Mouse (Mus musculus): ENCODE data around the gene Sort1. TPM values are rescaled to one million over a fixed set of nuclear protein-coding genes. Genes with fewer than 3 reads are reported as not detected.

Gene Sort1
- polyA plus RNA-seq (2014; fragmentation: Illumina TruSeq; extraction: RNeasy Lipid Tissue Mini Kit (QIAGEN cat#74804); ENCODE audit: low read depth, low replicate concordance) = 25.0 TPM

GRCm38 (mm10) chr3:108283781-108284601 is at the start of gene Sort1:
Gene Sort1, plus strand, starts transcription at chr3:108284082.

DNA sequence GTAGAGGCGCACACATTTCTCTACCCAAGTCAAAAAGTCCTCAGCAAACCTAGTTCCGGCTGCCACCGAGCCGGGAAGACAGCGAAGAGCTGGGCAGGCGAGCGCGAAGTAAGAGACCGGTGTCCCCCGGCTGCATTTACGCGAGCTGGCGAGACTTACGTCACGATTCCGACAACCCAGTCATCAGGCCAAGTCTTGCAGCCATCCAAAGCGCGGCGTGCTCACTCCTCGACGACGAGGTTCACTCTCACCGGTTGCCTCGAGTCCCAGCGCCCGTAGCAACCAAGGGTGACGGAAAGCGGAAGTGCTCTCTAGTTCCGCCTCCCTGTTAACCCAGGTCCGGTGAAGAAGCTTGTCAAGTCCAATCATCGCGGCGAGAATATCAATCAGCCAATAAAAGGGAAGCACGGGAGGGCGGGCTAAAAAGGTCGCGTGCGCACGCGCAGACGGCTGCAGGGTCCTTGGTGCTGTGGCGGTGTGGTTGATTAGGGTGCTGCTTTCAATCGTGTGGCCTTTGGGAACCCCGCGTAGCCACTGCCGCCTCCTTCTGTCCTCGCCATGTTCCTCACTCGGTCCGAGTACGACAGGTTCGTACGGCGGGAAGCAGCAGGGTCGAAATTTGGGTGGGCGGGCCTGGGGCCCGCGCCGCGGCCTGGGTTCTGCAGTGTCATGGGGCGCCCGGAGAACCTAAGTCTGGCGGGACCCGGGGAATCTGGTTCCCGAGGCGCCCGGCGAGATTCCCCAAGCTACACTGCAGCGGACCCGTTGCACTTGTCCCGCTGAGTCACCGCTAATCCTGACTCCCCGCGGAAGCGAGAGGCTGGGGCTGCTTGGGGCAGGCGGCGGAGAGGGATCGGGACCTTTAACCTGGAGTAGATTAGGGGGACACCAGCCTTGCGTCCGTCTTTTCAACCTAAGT is 26.9 kb upstream of the Sort1 start, which contains the start of gene Psma5:
Psma5 (plus strand) TSS at position 208 of the 919 bp plus-strand sequence.

GRCm38 (mm10) chr3:108364270-108364995 is 80.6 kb downstream of the Sort1 start, which contains the start of gene Mybphl:
Gene Mybphl, plus strand, starts transcription at chr3:108364911.

GRCm38 (mm10) chr3:108383485-108384354 is 99.8 kb downstream of the Sort1 start, which contains the start of gene Psrc1:
Gene Psrc1, plus strand, starts transcription at chr3:108383839.

Other genes starting within 250 kb of the Sort1 start
- gene Gstm4, start 239.2 kb upstream of the Sort1 start, polyA plus RNA-seq (2014; fragmentation: Illumina TruSeq; extraction: RNeasy Lipid Tissue Mini Kit (QIAGEN cat#74804); ENCODE audit: low read depth, low replicate concordance) = 5.8 TPM
- 41.3 TPM for gene Ampd2, start 197.4 kb upstream of the Sort1 start, polyA plus RNA-seq (2014; fragmentation: Illumina TruSeq; extraction: RNeasy Lipid Tissue Mini Kit (QIAGEN cat#74804); ENCODE audit: low read depth, low replicate concordance)
- gene Gnat2, start 191.3 kb upstream of the Sort1 start, polyA plus RNA-seq (2014; fragmentation: Illumina TruSeq; extraction: RNeasy Lipid Tissue Mini Kit (QIAGEN cat#74804); ENCODE audit: low read depth, low replicate concordance) = 19.2 TPM
- 444 TPM for gene Gnai3, start 137.9 kb upstream of the Sort1 start, polyA plus RNA-seq (2014; fragmentation: Illumina TruSeq; extraction: RNeasy Lipid Tissue Mini Kit (QIAGEN cat#74804); ENCODE audit: low read depth, low replicate concordance)
- not detected for gene Gpr61, start 129.2 kb upstream of the Sort1 start, polyA plus RNA-seq (2014; fragmentation: Illumina TruSeq; extraction: RNeasy Lipid Tissue Mini Kit (QIAGEN cat#74804); ENCODE audit: low read depth, low replicate concordance)
- gene Amigo1, start 97.7 kb upstream of the Sort1 start, polyA plus RNA-seq (2014; fragmentation: Illumina TruSeq; extraction: RNeasy Lipid Tissue Mini Kit (QIAGEN cat#74804); ENCODE audit: low read depth, low replicate concordance) = 12.4 TPM
- gene Cyb561d1, start 82.9 kb upstream of the Sort1 start, polyA plus RNA-seq (2014; fragmentation: Illumina TruSeq; extraction: RNeasy Lipid Tissue Mini Kit (QIAGEN cat#74804); ENCODE audit: low read depth, low replicate concordance) = 3.5 TPM
- gene Atxn7l2, start 73.1 kb upstream of the Sort1 start, polyA plus RNA-seq (2014; fragmentation: Illumina TruSeq; extraction: RNeasy Lipid Tissue Mini Kit (QIAGEN cat#74804); ENCODE audit: low read depth, low replicate concordance) = 0.82 TPM
- gene Sypl2, start 57.4 kb upstream of the Sort1 start, polyA plus RNA-seq (2014; fragmentation: Illumina TruSeq; extraction: RNeasy Lipid Tissue Mini Kit (QIAGEN cat#74804); ENCODE audit: low read depth, low replicate concordance) = 0.64 TPM
- 124 TPM for gene Psma5, start 27.2 kb upstream of the Sort1 start, polyA plus RNA-seq (2014; fragmentation: Illumina TruSeq; extraction: RNeasy Lipid Tissue Mini Kit (QIAGEN cat#74804); ENCODE audit: low read depth, low replicate concordance)
- gene Mybphl, start 80.8 kb downstream of the Sort1 start, polyA plus RNA-seq (2014; fragmentation: Illumina TruSeq; extraction: RNeasy Lipid Tissue Mini Kit (QIAGEN cat#74804); ENCODE audit: low read depth, low replicate concordance) = not detected
- gene Psrc1, start 99.8 kb downstream of the Sort1 start, polyA plus RNA-seq (2014; fragmentation: Illumina TruSeq; extraction: RNeasy Lipid Tissue Mini Kit (QIAGEN cat#74804); ENCODE audit: low read depth, low replicate concordance) = not detected
- 0.41 TPM for gene Celsr2, start 131.5 kb downstream of the Sort1 start, polyA plus RNA-seq (2014; fragmentation: Illumina TruSeq; extraction: RNeasy Lipid Tissue Mini Kit (QIAGEN cat#74804); ENCODE audit: low read depth, low replicate concordance)
- gene Sars, start 161.1 kb downstream of the Sort1 start, polyA plus RNA-seq (2014; fragmentation: Illumina TruSeq; extraction: RNeasy Lipid Tissue Mini Kit (QIAGEN cat#74804); ENCODE audit: low read depth, low replicate concordance) = 21.2 TPM

All from adrenal gland, adult 10 weeks (tissue).